Mouse (Mus musculus) CH12F3 (cell line): ENCODE data around the gene Gm20721.
"Not testable (repeated sequence)": the region's sequence is repeated elsewhere in the genome, so short reads cannot be mapped to it uniquely, and the experiment has no call there.

Experiments used
- in situ Hi-C: fragments of 300-500 bp; cut with MboI; formaldehyde crosslinking; loops from 2 replicates; pipeline ENCODE4 v1.14.3; 2020; ENCODE audit warnings: low sequenced_read_pairs

The Gm20721 gene

DNA sequence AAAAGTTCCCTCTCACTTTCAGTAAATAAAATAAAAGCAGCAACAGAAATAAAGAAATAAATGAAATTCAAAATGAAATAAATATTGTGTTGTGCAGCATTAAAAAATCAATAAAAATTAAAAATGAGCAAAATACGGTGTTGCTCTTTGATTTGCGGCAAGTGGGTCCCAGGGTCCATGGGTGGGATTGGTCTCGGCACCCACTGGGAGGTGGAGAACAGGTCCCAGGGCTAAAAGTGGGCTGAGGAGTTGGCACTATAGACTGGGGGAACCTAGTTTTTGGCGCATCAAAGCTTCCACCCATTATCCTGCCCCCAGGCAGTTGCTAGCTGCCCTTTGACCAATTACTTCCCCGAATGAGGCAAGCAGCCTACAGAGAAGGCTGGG is at the start of gene Gm20721:
TSS of gene Gm20721 (minus strand) at position 101 of the 387 bp plus-strand sequence.
- in situ Hi-C loops = no loop called here

DNA sequence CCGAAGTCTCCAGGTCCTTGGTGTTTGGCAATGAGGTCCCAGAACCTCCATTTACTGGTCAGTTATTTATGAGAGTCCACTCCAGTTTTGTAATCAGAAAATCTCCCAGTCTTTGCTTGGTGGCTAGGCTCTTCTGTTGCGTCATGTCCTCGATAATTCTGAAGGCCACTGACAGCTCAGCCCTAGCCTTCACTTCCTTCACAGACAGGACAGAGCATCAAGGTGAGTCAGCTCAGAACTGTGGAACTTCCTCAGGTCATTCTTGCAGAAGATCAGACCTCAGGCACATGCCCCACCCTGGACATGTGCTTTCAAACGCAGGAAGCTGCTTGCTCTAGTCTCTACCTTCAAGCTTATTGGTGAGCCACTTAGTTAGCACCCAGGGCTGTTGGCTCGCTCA is 46.9 kb upstream of the Gm20721 start:
- in situ Hi-C loops = no loop called here

DNA sequence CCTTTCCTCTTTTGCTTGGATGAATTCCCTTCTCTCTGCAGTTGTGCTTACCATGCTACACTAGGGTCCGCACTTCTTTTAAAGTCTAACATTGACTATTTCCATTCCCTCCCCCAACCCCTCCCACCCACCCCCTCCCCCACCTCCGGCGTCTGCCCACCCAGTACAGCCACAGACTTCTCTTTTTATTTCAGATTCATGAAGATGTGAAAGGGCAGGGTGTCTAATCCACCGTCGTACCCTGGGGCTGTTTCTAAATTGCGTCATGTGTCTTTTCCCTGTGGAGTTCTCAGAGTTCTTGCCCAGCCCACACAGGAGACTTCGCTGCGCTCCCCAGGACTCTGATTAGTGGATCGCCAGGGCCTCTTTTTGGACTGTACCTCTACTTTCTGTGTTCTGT is 46.0 kb upstream of the Gm20721 start:
- in situ Hi-C loops = no loop called here

- in situ Hi-C loops = no loop called here
Measured at GRCm38 (mm10) chr2:174391936-174392335, 45.4 kb upstream of the Gm20721 start.

GRCm38 (mm10) chr2:174381021-174381420 is 34.5 kb upstream of the Gm20721 start:
- in situ Hi-C loops = no loop called here

GRCm38 (mm10) chr2:174366571-174366970 is 20.1 kb upstream of the Gm20721 start:
- in situ Hi-C loops = no loop called here

- in situ Hi-C loops = no loop called here
Measured at GRCm38 (mm10) chr2:174359656-174360055, 13.1 kb upstream of the Gm20721 start.

- in situ Hi-C loops = no loop called here
Measured at GRCm38 (mm10) chr2:174358516-174358915, 12.0 kb upstream of the Gm20721 start.

DNA sequence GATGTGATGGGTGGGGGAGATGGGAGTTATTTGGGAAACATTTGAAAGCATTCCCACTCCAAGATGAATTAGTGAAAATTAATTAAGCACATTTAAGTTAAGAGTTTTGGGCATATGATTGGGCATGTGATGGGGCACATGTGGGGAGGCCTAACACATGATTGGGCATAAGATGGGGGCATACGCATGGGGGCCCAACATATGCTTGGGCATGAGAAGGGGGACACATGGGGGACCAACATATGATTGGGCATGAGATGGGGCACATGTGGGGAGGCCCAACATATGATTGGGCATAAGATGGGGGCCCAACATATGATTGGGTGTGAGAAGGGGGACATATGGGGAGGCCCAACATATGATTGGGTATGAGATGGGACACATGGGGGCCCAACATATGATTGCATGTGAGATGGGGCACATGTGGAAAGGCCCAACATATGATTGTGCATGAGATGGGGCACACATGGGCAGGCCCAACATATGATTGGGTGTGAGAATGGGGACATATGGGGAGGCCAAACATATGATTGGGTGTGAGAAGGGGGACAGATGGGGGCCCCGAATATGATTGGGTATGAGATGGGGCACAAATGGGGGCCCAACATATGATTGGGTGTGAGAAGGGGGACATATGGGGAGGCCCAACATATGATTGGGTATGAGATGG is 622 bp upstream of the Gm20721 start:
- in situ Hi-C loops = not testable (repeated sequence)

DNA sequence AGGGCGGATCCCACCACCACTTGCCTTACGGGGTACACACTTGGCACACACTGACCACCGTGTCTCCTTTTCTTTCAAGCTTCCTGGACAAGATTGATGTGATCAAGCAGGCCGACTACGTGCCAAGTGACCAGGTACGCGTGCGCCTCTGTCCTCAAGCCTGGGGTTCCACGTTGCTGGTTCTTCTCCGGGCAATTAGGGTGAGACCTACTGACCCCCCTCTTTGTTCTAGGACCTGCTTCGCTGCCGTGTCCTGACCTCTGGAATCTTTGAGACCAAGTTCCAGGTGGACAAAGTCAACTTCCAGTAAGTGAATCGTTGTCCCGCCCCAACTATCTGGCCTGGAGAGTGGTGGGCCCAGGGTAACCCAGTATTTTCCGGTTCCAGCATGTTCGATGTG is 1.5 kb downstream of the Gm20721 start:
- in situ Hi-C loops = no loop called here

GRCm38 (mm10) chr2:174344003-174344655 is 2.4 kb downstream of the Gm20721 start:
- in situ Hi-C loops = no loop called here

DNA sequence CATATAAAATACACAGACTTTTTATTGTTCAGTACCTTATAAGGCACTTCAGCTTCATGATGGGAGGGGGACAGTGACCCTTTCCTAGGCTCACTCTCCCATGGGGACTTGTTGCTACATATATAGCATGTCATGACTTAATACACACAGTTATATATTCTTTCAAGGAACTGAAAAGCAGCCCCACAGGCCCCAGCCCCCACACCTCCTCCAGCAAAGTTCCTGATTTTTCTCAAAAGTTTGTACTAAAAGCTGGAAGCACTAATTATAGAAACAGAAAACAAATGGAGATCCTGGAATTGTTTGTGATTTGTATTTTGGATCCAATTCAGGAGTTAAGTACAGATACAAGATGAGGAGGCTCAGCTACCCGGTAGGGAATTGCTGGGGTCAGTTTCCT is 2.9 kb downstream of the Gm20721 start:
- in situ Hi-C loops = no loop called here

GRCm38 (mm10) chr2:174342793-174343400 is 3.6 kb downstream of the Gm20721 start:
- in situ Hi-C loops = no loop called here

DNA sequence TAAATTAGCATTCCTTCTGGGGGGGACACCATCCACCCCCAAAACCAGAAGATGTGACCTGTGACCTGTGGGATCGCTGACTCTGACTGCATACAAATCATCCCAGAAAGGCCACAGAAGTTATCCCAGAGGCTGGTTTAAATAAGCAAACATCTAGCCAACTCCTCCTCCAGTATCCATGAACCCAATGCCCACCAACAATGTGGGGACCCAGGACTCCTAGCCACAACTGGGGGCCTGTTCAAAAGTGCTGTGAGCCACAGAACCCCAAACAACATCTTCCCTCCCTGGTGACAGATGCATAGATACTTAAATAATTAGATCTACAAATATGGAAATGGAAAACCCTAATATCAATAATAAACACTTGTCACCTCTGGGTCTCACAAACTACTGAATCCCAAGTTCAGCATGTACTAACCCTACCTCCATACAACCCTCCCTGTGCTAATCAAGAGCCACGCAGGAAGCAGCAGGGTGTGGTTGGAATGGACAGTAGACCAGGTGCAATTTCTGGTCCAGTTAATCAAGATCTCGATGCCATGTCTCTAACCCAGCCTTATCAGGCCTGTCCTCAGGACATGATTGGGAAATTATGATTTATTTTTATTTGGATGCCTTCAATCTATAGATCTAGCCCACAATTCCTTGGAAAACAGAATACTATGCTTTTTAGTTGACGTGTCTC is 5.5 kb downstream of the Gm20721 start:
- in situ Hi-C loops = no loop called here

DNA sequence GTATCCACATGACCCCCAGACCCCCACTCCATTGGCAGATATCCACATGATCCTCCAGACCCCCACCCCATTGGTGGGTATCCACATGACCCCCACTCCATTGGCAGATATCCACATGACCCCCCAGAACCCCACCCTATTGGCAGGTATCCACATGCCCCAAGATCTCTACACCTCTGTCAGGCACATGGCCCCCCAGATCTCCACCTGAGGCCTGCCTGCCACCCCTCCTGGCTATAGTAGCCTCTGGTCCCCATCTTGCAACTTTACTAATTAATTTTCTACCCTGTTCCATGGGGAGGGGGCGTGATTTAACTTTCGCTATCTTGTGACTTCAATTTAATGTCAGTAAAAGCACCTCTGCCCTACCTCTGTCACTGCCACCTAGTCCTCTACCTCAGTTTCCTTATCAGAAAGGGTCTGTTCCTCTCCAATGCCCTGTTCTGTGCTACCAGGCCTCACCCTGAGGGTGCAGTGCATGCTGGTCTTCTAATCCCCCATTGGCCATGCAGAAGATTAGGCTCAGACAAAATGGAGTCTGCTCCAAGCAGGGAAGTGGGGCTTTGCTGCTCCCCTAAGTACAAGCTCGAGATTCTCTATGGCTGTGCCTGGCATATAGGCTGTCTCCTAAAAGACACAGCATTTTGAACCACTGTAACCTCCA is 6.2 kb downstream of the Gm20721 start:
- in situ Hi-C loops = no loop called here

- in situ Hi-C loops = no loop called here
Measured at GRCm38 (mm10) chr2:174339701-174340100, 6.8 kb downstream of the Gm20721 start.

- in situ Hi-C loops = no loop called here
Measured at GRCm38 (mm10) chr2:174337275-174337674, 9.2 kb downstream of the Gm20721 start.

DNA sequence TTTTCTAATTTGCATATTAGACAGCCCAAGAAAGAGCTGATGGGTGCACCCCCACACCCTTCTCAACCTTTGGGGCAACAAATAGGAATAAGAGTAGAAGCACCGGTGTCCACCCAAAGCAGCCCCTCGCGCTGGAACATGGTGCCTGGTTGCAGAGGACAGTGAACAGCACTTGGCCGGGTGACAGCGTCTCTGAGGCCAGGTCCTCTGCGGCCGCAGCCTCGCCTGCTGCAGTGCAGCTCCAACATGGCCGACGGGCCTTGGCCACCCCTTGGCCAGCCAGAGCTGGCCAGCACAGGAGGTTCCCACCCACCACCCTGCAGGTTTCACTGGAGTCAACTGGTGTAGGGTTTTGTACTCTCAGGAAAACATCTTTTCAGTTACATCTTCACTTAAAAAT is 12.1 kb downstream of the Gm20721 start:
- in situ Hi-C loops = no loop called here

DNA sequence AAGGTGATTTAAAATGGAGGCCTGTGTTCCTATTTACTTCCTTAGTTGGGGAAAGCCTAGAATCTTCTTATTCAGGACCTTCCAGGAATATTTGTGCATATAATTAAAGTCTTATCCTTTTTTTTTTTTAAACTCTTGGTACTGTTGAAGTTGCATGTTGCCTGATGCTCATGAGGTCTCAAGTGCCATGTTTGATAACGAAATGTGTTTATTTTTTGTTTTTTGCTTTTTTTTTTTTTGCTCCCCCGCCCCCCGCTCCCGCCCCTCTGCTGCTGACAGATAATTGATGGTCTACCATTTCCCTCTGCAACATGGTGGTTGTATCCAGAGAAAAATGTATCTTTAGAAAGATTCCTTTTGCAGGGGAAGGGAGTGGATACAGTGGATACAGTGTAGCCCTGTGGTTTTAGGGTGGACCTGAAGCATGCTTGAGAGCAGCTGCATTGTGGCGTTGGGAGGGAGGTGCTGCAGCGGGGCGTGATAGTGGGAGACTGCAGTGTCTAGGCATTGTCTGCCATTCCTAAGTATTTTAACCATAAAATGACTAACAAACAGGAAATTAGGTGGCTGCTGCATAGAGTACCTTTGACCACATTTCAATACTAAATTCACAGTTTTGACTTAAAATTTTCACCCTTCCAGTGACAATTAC is 13.1 kb downstream of the Gm20721 start:
- in situ Hi-C loops = no loop called here

- in situ Hi-C loops = no loop called here
Measured at GRCm38 (mm10) chr2:174331282-174332030, 15.1 kb downstream of the Gm20721 start.
